ENCODE assay signal across 23 mouse cellular contexts in the genomic region with DNA sequence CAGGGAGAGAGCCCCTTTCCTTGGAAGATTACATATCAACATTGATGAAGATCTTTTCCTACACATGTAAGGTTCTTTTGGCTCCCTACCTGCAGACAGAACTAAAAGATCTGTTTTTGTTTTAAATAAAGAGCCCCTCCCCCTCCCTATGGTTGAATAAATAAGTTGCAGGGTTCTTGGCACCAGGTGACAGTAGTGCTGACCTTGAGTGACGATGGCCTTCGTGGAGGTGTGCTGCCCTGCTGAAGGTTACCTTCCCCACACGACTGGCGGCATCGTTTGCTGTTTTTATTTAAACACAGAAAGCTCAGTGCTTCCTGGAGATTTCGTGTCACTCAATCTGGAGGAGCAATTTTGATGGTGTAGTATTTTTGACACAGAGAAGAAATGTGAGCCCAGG.
DNase-seq lines count a peak whose midpoint lies in the region; ATAC-seq and TF ChIP-seq lines count a peak whose summit lies in the region.
"Had no signal": no experiment of that assay in that cellular context is flagged by ENCODE, and none has a peak within 500 bp of the region (broad histone marks: within the 10 kb centered on the region; RNA-seq: fewer than 3 reads in every experiment).

No protein-coding gene starts in this region.

- no peak for ATAC-seq in lung, embryonic 15.5 days (ENCODE audit: borderline replicate concordance, extremely low read depth, low FRiP score, low TSS enrichment)
- no peak for ATAC-seq in lung, postnatal 0 days
- ATAC-seq: CD4-positive, CD25-positive, alpha-beta regulatory T cell, adult 4 months; forebrain, embryonic 13.5 days; hindbrain, embryonic 16.5 days had no signal

- no peak overlapping the region for H3K4me3 ChIP-seq in heart, embryonic 10.5 days
- no peak overlapping the region for H3K4me3 ChIP-seq in kidney, adult 2 months (ENCODE audit: insufficient read depth, low read depth, low read length)
- H3K4me3 ChIP-seq in lung, embryonic 15.5 days, result no peak overlapping the region
- H3K4me3 ChIP-seq in lung, postnatal 0 days (ENCODE audit: low read depth, low read length), result no peak overlapping the region
- H3K4me3 ChIP-seq: forebrain, embryonic 13.5 days; layer of hippocampus, adult 2 months; left cerebral cortex, adult 2 months; liver, embryonic 15.5 days; megakaryocyte, embryonic 14.5 days had no signal

- DNase-seq in heart, embryonic 10.5 days (ENCODE audit: low spot score), result no peak
- DNase-seq in heart, adult 9 months (ENCODE audit: low spot score in 2 of 2), result no peak
- DNase-seq in kidney, adult 2 months, result peak; percentile 59
- DNase-seq in kidney, postnatal 10 days, result no peak
- DNase-seq in lung, postnatal 0 days (ENCODE audit: low spot score), result no peak
- DNase-seq in spleen, postnatal 36 days (ENCODE audit: low spot score in 2 of 2), result no peak
- DNase-seq: adrenal gland, postnatal 14 days; cerebellum, adult 11 months; cerebellum, adult 9-11 months; embryo, embryonic 11 days; gastrocnemius, postnatal 25 days; heart, adult 11 months; lung, postnatal 4 days; midbrain, embryonic 14.5 days; thymus, postnatal 4 days had no signal

- H3K9me3 ChIP-seq in heart, embryonic 10.5 days, result no peaks in the 10 kb centered on the region
- no peaks in the 10 kb centered on the region for H3K9me3 ChIP-seq in lung, embryonic 15.5 days
- no peaks in the 10 kb centered on the region for H3K9me3 ChIP-seq in lung, postnatal 0 days (ENCODE audit: low read length)
- H3K9me3 ChIP-seq: forebrain, embryonic 13.5 days; liver, embryonic 15.5 days had no signal

- 0 out of 2 replicates have a peak, but pooled peaks cover 2% of the 10 kb centered on the region for H3K36me3 ChIP-seq in heart, embryonic 10.5 days
- no peaks in the 10 kb centered on the region for H3K36me3 ChIP-seq in kidney, adult 2 months (ENCODE audit: control insufficient read depth, insufficient read depth, low read length)
- H3K36me3 ChIP-seq in lung, embryonic 15.5 days, result no peaks in the 10 kb centered on the region
- H3K36me3 ChIP-seq in lung, postnatal 0 days (ENCODE audit: insufficient read depth, low read length), result no peaks in the 10 kb centered on the region
- H3K36me3 ChIP-seq: liver, embryonic 15.5 days had no signal

- no peak for TF ChIP-seq CTCF in kidney, adult 2 months (conservative IDR thresholded peaks at IDR 0.05; ENCODE audit: insufficient read depth, insufficient read length, low read depth, low read length)
- TF ChIP-seq CTCF in lung, postnatal 0 days (IDR thresholded peaks at IDR 0.05), result no peak

- H3K4me1 ChIP-seq in heart, embryonic 10.5 days, result peaks cover 81% of the 10 kb centered on the region
- H3K4me1 ChIP-seq in kidney, adult 2 months (ENCODE audit: control insufficient read depth, insufficient read depth, low read length), result peaks cover 9% of the 10 kb centered on the region; the same call in 1 of the 2 replicates
- H3K4me1 ChIP-seq in lung, embryonic 15.5 days, result peaks cover 53% of the 10 kb centered on the region
- peaks cover 8% of the 10 kb centered on the region; the same call in 1 of the 2 replicates for H3K4me1 ChIP-seq in lung, postnatal 0 days (ENCODE audit: insufficient read depth, low read depth, low read length)

- H3K9ac ChIP-seq in lung, embryonic 15.5 days, result no peak overlapping the region
- H3K9ac ChIP-seq in lung, postnatal 0 days (replicated peaks; ENCODE audit: low read depth), result no peak overlapping the region
- H3K9ac ChIP-seq: forebrain, embryonic 13.5 days; liver, embryonic 15.5 days had no signal

- TF ChIP-seq POLR2A in kidney, adult 2 months (IDR thresholded peaks at IDR 0.05; ENCODE audit: low read depth, low read length), result no peak

- WGBS in heart, embryonic 10.5 days, result 76% methylated on average over 6 of the region's 6 CpGs
- WGBS in kidney, adult 2 months, result 40% methylated on average over 6 of the region's 6 CpGs
- 59% methylated on average over 6 of the region's 6 CpGs for WGBS in lung, embryonic 15.5 days
- 59% methylated on average over 6 of the region's 6 CpGs for WGBS in lung, postnatal 0 days

- no peak for TF ChIP-seq EP300 in lung, postnatal 0 days (IDR thresholded peaks at IDR 0.05)

- peak overlapping the region; percentile 98 for H3K27ac ChIP-seq in heart, embryonic 10.5 days
- no peak overlapping the region for H3K27ac ChIP-seq in kidney, adult 2 months (ENCODE audit: insufficient read depth, low read depth, low read length)
- H3K27ac ChIP-seq in lung, embryonic 15.5 days, result 0 out of 2 replicates have a peak overlapping the region, but pooled peaks have one; percentile 0
- no peak overlapping the region for H3K27ac ChIP-seq in lung, postnatal 0 days (ENCODE audit: low read length)
- H3K27ac ChIP-seq: layer of hippocampus, adult 2 months; left cerebral cortex, adult 2 months; liver, embryonic 15.5 days had no signal

- H3K27me3 ChIP-seq in heart, embryonic 10.5 days (ENCODE audit: insufficient read depth, poor library complexity, severe bottlenecking), result no peaks in the 10 kb centered on the region
- no peaks in the 10 kb centered on the region for H3K27me3 ChIP-seq in kidney, adult 2 months (replicated peaks; ENCODE audit: control insufficient read depth, insufficient read depth, low read length)
- no peaks in the 10 kb centered on the region for H3K27me3 ChIP-seq in lung, embryonic 15.5 days
- H3K27me3 ChIP-seq in lung, postnatal 0 days (replicated peaks; ENCODE audit: insufficient read depth, low read length), result no peaks in the 10 kb centered on the region
- H3K27me3 ChIP-seq: forebrain, embryonic 13.5 days had no signal

- no peak overlapping the region for H3K4me2 ChIP-seq in lung, embryonic 15.5 days
- H3K4me2 ChIP-seq in lung, postnatal 0 days (replicated peaks; ENCODE audit: low read depth, low read length), result no peak overlapping the region
- H3K4me2 ChIP-seq: forebrain, embryonic 13.5 days; liver, embryonic 15.5 days had no signal

Comparison
In these comparisons a context has a peak if more than half of its experiments do, and no peak if none do; other contexts are left out.
1. H3K27ac ChIP-seq: peak in heart, embryonic 10.5 days (single experiment) and lung, embryonic 15.5 days (single experiment); none in kidney, adult 2 months (single experiment) and lung, postnatal 0 days (single experiment).